Mouse (Mus musculus): Measurements from ENCODE around the gene Olfr279. TPM values are rescaled to one million over a fixed set of nuclear protein-coding genes. Genes with fewer than 3 reads are reported as not detected.

The Olfr279 gene
- total RNA-seq, 2 experiments from 2014 or later: not detected

GRCm38 (mm10) chr15:98541064-98541463 is 48.9 kb downstream of the Olfr279 start:
- DNase-seq (ENCODE audit: low spot score in 2 of 2): no peak

GRCm38 (mm10) chr15:98543341-98543740 is 51.1 kb downstream of the Olfr279 start:
- DNase-seq (ENCODE audit: low spot score in 2 of 2): no peak

- no peak for DNase-seq (ENCODE audit: low spot score in 2 of 2)
These were observed 52.9 kb downstream of the Olfr279 start for GRCm38 (mm10) chr15:98545151-98545550.

- DNase-seq (ENCODE audit: low spot score in 2 of 2): no peak
These were observed 54.6 kb downstream of the Olfr279 start for GRCm38 (mm10) chr15:98546843-98547242.

Small RNA genes lying within 50 kb of the gene (microRNA-seq; reads per million reads assigned to microRNA genes)
- 1.9 reads per million for gene Mir1291

Other genes starting within 250 kb of the Olfr279 start
- not detected for gene H1fnt, start 235.1 kb upstream of the Olfr279 start, total RNA-seq (2021)
- 10 to 100 TPM in 1 of 2 experiments, 1 to 10 TPM in 1; 9.8 to 10.7 TPM for gene Zfp641, start 196.2 kb upstream of the Olfr279 start, total RNA-seq (2021)
- gene Olfr285, start 175.0 kb upstream of the Olfr279 start, total RNA-seq (2021): not detected
- not detected for gene Olfr284, start 151.4 kb upstream of the Olfr279 start, total RNA-seq (2021)
- gene Olfr283, start 111.5 kb upstream of the Olfr279 start, total RNA-seq (2021): not detected
- not detected for gene Olfr282, start 61.2 kb upstream of the Olfr279 start, total RNA-seq (2021)
- gene Olfr281, start 39.8 kb upstream of the Olfr279 start, total RNA-seq (2021): not detected
- not detected for gene OR5BS1P, start 22.5 kb upstream of the Olfr279 start, total RNA-seq (2021)
- gene Lalba, start 9.7 kb upstream of the Olfr279 start, total RNA-seq (2021): not detected
- 10 to 100 TPM; 75.4 to 83.9 TPM for gene Kansl2, start 41.9 kb downstream of the Olfr279 start, total RNA-seq (2021)
- 10 to 100 TPM; 31.3 to 35.4 TPM for gene Ccnt1, start 78.5 kb downstream of the Olfr279 start, total RNA-seq (2021)
- under 1 TPM in 1 of 2 experiments, not detected in 1; 0.54 TPM for gene 4930415O20Rik, start 78.6 kb downstream of the Olfr279 start, total RNA-seq (2021)
- 10 to 100 TPM; 56.6 to 60.6 TPM for gene Adcy6, start 117.7 kb downstream of the Olfr279 start, total RNA-seq (2021)
- gene Cacnb3, start 138.4 kb downstream of the Olfr279 start, total RNA-seq (2021): 10 to 100 TPM; 22.1 to 22.5 TPM
- 10 to 100 TPM; 62.5 to 67.3 TPM for gene Ddx23, start 170.5 kb downstream of the Olfr279 start, total RNA-seq (2021)
- 1 to 10 TPM in 1 of 2 experiments, under 1 TPM in 1; 0.75 to 1.2 TPM for gene Rnd1, start 185.1 kb downstream of the Olfr279 start, total RNA-seq (2021)
- not detected for gene Ccdc65, start 215.8 kb downstream of the Olfr279 start, total RNA-seq (2021)
- 10 to 100 TPM; 16.6 to 17.2 TPM for gene Fkbp11, start 235.8 kb downstream of the Olfr279 start, total RNA-seq (2021)

Measured in gastrocnemius, postnatal 4 days (tissue).